Mouse (Mus musculus): ENCODE measurements around the gene Znhit2.
A peak's percentile ranks its signal among the peaks of the same experiment; 100 is the strongest.
"Not testable (repeated sequence)": the region's sequence is repeated elsewhere in the genome, so short reads cannot be mapped to it uniquely, and the experiment has no call there.

The Znhit2 gene

GRCm38 (mm10) chr19:6061021-6061533 lies at the start of gene Znhit2:
Znhit2 (plus strand) TSS chr19:6061192.
- DNase-seq: peak; percentile 95 to 96

GRCm38 (mm10) chr19:6013691-6014090 lies 47.3 kb upstream of the Znhit2 start:
- no peak for DNase-seq

- peak; percentile 66 to 67 for DNase-seq
Observed at GRCm38 (mm10) chr19:6014991-6015510, 45.9 kb upstream of the Znhit2 start.

GRCm38 (mm10) chr19:6015511-6016315 lies 45.3 kb upstream of the Znhit2 start, which contains the start of gene Capn1:
Capn1 (minus strand) TSS chr19:6015897.
- peak; percentile 84 to 85 for DNase-seq

GRCm38 (mm10) chr19:6016532-6016931 lies 44.5 kb upstream of the Znhit2 start:
- no peak for DNase-seq

- peak; percentile 87 to 91 for DNase-seq
Observed at GRCm38 (mm10) chr19:6018142-6019089, 42.6 kb upstream of the Znhit2 start.

GRCm38 (mm10) chr19:6020276-6020675 lies 40.7 kb upstream of the Znhit2 start:
- no peak for DNase-seq

GRCm38 (mm10) chr19:6023059-6023458 lies 37.9 kb upstream of the Znhit2 start:
- peak; percentile 22 to 50 for DNase-seq

GRCm38 (mm10) chr19:6023930-6024329 lies 37.1 kb upstream of the Znhit2 start:
- no peak for DNase-seq

- DNase-seq: peak in 1 of 2 experiments; percentile 34
Observed at GRCm38 (mm10) chr19:6028991-6029390, 32.0 kb upstream of the Znhit2 start.

GRCm38 (mm10) chr19:6029426-6029825 lies 31.6 kb upstream of the Znhit2 start:
- DNase-seq: no peak

GRCm38 (mm10) chr19:6030520-6031280 lies 30.3 kb upstream of the Znhit2 start:
- no peak for DNase-seq

- DNase-seq: no peak
Observed at GRCm38 (mm10) chr19:6035966-6036585, 24.9 kb upstream of the Znhit2 start.

- DNase-seq: no peak
Observed at GRCm38 (mm10) chr19:6037695-6038094, 23.3 kb upstream of the Znhit2 start.

GRCm38 (mm10) chr19:6038326-6038725 lies 22.7 kb upstream of the Znhit2 start:
- no peak for DNase-seq

GRCm38 (mm10) chr19:6040002-6040401 lies 21.0 kb upstream of the Znhit2 start:
- DNase-seq: no peak

GRCm38 (mm10) chr19:6042293-6042692 lies 18.7 kb upstream of the Znhit2 start:
- no peak for DNase-seq

- DNase-seq: not testable (repeated sequence)
Observed at GRCm38 (mm10) chr19:6044102-6044501, 16.9 kb upstream of the Znhit2 start.

GRCm38 (mm10) chr19:6045366-6046293 lies 15.4 kb upstream of the Znhit2 start:
- DNase-seq: no peak
